Comparison of ENCODE assay signal across 8 mouse cellular contexts in genomic region chrX:51681170-51681667, GRCm38 (mm10). TPM values are rescaled to one million over a fixed set of nuclear protein-coding genes. Genes with fewer than 3 reads are reported as not detected.
A peak's percentile ranks its signal among the peaks of the same experiment; 100 is the strongest.
DNase-seq lines count a peak whose midpoint lies in the region; ATAC-seq and TF ChIP-seq lines count a peak whose summit lies in the region.

No protein-coding gene starts in this region.

- TF ChIP-seq EP300 in liver, postnatal 0 days (IDR thresholded peaks at IDR 0.05; ENCODE audit: low read depth) = no peak

- H3K9ac ChIP-seq in heart, embryonic 14.5 days (ENCODE audit: low read length) = peak overlapping the region; percentile 66
- no peak overlapping the region for H3K9ac ChIP-seq in liver, postnatal 0 days (replicated peaks)

- no peak for TF ChIP-seq CTCF in cortical plate, adult 2 months (IDR thresholded peaks at IDR 0.05; ENCODE audit: extremely low read depth, insufficient read depth, low read length)
- no peak for TF ChIP-seq CTCF in liver, postnatal 0 days (IDR thresholded peaks at IDR 0.05; ENCODE audit: low read depth)

- no peaks in the 10 kb centered on the region for H3K36me3 ChIP-seq in heart, embryonic 14.5 days (ENCODE audit: control insufficient read depth, insufficient read depth, low read length)
- no peaks in the 10 kb centered on the region for H3K36me3 ChIP-seq in liver, postnatal 0 days (replicated peaks; ENCODE audit: insufficient read depth, low read length)

- no peak overlapping the region for H3K27ac ChIP-seq in cortical plate, adult 2 months (ENCODE audit: insufficient read depth, low read length)
- H3K27ac ChIP-seq in heart, embryonic 14.5 days (replicated peaks in 1 of 2; ENCODE audit: control insufficient read depth in 1 of 2, insufficient read depth in 1 of 2, low read depth in 2 of 2, low read length in 2 of 2) = no peak overlapping the region
- H3K27ac ChIP-seq in liver, postnatal 0 days (ENCODE audit: low read depth) = no peak overlapping the region

- H3K4me1 ChIP-seq in cortical plate, adult 2 months (ENCODE audit: control insufficient read depth, insufficient read depth, low read length) = no peaks in the 10 kb centered on the region
- no peaks in the 10 kb centered on the region; a peak in 1 of 4 replicates for H3K4me1 ChIP-seq in heart, embryonic 14.5 days (ENCODE audit: control insufficient read depth in 2 of 2, insufficient read depth in 2 of 2, low read length in 2 of 2)
- peaks cover 4% of the 10 kb centered on the region; the same call in 1 of the 2 replicates for H3K4me1 ChIP-seq in liver, postnatal 0 days (ENCODE audit: insufficient read depth)

- no peak for ATAC-seq in heart, embryonic 14.5 days (ENCODE audit: insufficient number of reproducible peaks, insufficient read depth, low FRiP score, low read depth)
- ATAC-seq in liver, postnatal 0 days = no peak

- peak overlapping the region; percentile 97 for H3K4me3 ChIP-seq in cortical plate, adult 2 months (ENCODE audit: insufficient read depth, low read length)
- peak overlapping the region; percentile 49 to 59 for H3K4me3 ChIP-seq in heart, embryonic 14.5 days (ENCODE audit: control insufficient read depth in 1 of 2, insufficient read depth in 1 of 2, low read depth in 1 of 2, low read length in 2 of 2)
- peak overlapping the region; percentile 33 for H3K4me3 ChIP-seq in liver, postnatal 0 days (ENCODE audit: low read depth, low read length)

- H3K4me2 ChIP-seq in heart, embryonic 14.5 days (ENCODE audit: low read length) = peak overlapping the region; percentile 83
- H3K4me2 ChIP-seq in liver, postnatal 0 days (ENCODE audit: low read depth, low read length) = peak overlapping the region; percentile 55

- no peaks in the 10 kb centered on the region for H3K9me3 ChIP-seq in heart, embryonic 14.5 days (ENCODE audit: control insufficient read depth, low read length)
- no peaks in the 10 kb centered on the region for H3K9me3 ChIP-seq in liver, postnatal 0 days (ENCODE audit: low read length)

- WGBS in heart, embryonic 14.5 days = 24% methylated on average over 42 of the region's 43 CpGs
- 18% methylated on average over 43 of the region's 43 CpGs for WGBS in liver, postnatal 0 days (ENCODE audit: insufficient replicate concordance)

- no peak for TF ChIP-seq POLR2A in cortical plate, adult 2 months (IDR thresholded peaks at IDR 0.05; ENCODE audit: extremely low read depth, insufficient read depth, low read length)

- peaks cover 12% of the 10 kb centered on the region; the same call in 1 of the 2 replicates for H3K27me3 ChIP-seq in heart, embryonic 14.5 days (ENCODE audit: control insufficient read depth, insufficient read depth, low read length)
- peaks cover 46% of the 10 kb centered on the region for H3K27me3 ChIP-seq in liver, postnatal 0 days (ENCODE audit: insufficient read depth, low read length)

- DNase-seq in thymus, postnatal 4 days = peak; percentile 2
- DNase-seq in thymus, postnatal 10 days (ENCODE audit: low spot score in 2 of 2) = no peak
- DNase-seq in kidney, postnatal 10 days = peak; percentile 57
- peak; percentile 14 for DNase-seq in liver, postnatal 0 days
- DNase-seq in right cerebral cortex, postnatal 25 days = peak; percentile 20
- no peak for DNase-seq in MN1 (ENCODE audit: low spot score)

RNA-seq across cellular contexts. Expression of gene Hs6st2, which starts 0.4 kb away (rescaled TPM):
- 7.5 and 10.7 TPM in 2 replicates for polyA plus RNA-seq in cortical plate, adult 2 months (2012; rRNA removed)
- 11.6 and 13.2 TPM in 2 replicates for polyA plus RNA-seq in heart, embryonic 14.5 days (2014; fragmentation: Nextera tagmentation; extraction: Ambion mirVana)
- 0.17 and 0.27 TPM in 2 replicates for polyA plus RNA-seq in liver, postnatal 0 days (2015; fragmentation: Nextera tagmentation; extraction: Ambion mirVana)

Comparison
In these comparisons a context has a peak if more than half of its experiments do, and no peak if none do; other contexts are left out.
1. DNase-seq: peak in thymus, postnatal 4 days (single experiment), kidney, postnatal 10 days (single experiment), liver, postnatal 0 days (single experiment) and right cerebral cortex, postnatal 25 days (single experiment); none in thymus, postnatal 10 days (0 of 2) and MN1 (single experiment).
2. H3K4me3 ChIP-seq: peak in every context shown above with its lines; median percentile 97 in cortical plate, adult 2 months; 54 in heart, embryonic 14.5 days; 33 in liver, postnatal 0 days.